Mouse (Mus musculus) frontal cortex, adult 2 months (tissue): ENCODE data around the gene Vmn1r5. TPM values are rescaled to one million over a fixed set of nuclear protein-coding genes. Genes with fewer than 3 reads are reported as not detected.
"Not testable (repeated sequence)": the region's sequence is repeated elsewhere in the genome, so short reads cannot be mapped to it uniquely, and the experiment has no call there.

Source experiments
- DNase-seq, 2 experiments: peaks; one replicate each; pipeline ENCODE4 v3.0.0; 2022; ENCODE audit warnings: low spot score in 1 of 2; ENCODE audit errors: extremely low spot score in 1 of 2
- polyA plus RNA-seq: library from polyadenylated mRNA; depleted of rRNA; stranded (reverse); fragments of >200 nt; gene quantifications from 2 replicates; pipeline ENCODE4 v1.2.3, GENCODE M21; 2012; rRNA removed

Vmn1r5 gene
- not detected in 2 replicates for polyA plus RNA-seq

GRCm38 (mm10) chr6:56969973-56970372 lies at the start of gene Vmn1r5:
Vmn1r5 (plus strand) TSS chr6:56970273.
- DNase-seq: no peak

- no peak for DNase-seq
These were observed 46.7 kb upstream of the Vmn1r5 start for GRCm38 (mm10) chr6:56923331-56923725.

DNA sequence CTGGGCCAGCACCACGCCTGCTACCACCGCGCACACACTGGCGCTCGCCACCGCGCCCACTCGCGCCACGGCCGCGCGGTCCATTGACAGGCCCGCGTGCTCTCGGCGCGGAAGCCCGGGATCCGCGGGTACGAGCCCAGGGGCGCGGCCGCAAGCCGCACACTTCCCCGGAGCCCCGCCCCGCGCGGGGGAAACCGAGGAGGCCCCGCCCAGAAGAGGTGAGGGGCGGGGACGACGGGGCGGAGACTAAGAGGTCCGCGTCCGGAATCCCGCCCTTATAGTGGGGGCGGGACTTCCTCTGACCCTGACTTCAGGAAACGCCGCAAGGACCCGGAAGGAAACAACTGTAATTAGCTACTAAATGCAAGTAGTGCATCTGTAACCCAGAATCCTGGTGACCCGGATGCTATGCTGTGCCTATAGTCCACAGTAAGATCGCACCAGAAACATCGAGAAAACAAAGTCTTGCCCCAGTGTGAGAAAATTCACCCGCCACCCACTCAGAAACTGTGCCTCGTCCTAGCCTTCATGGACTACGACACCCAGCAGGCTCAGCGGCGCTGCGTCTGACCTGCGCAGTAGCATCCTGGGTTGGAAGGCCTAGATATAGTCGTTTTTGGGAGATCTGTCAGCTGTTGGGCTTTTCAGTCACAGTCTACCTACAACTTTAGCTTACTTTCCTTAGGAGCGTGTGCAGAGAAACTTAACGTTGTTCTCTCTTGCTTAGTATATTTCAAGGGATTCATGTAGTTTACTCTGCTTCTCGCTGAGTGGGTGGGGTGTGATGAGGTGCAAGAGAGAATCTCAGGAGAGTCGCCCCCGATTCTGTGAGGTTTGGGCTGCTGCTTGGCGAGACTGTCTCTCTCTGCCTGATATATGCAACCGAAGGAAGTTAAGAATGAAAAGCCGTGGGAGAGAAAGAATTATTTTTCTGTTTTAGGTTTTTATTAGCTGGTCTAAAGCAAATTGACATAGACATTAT lies 46.1 kb upstream of the Vmn1r5 start, which contains the start of the genes Nt5c3 and Vmn1r4:
Nt5c3 (minus strand) TSS at position 207 of the 982 bp plus-strand sequence.
Vmn1r4 (plus strand) TSS at position 290 of the 982 bp plus-strand sequence.
- peak; percentile 94 for DNase-seq

DNA sequence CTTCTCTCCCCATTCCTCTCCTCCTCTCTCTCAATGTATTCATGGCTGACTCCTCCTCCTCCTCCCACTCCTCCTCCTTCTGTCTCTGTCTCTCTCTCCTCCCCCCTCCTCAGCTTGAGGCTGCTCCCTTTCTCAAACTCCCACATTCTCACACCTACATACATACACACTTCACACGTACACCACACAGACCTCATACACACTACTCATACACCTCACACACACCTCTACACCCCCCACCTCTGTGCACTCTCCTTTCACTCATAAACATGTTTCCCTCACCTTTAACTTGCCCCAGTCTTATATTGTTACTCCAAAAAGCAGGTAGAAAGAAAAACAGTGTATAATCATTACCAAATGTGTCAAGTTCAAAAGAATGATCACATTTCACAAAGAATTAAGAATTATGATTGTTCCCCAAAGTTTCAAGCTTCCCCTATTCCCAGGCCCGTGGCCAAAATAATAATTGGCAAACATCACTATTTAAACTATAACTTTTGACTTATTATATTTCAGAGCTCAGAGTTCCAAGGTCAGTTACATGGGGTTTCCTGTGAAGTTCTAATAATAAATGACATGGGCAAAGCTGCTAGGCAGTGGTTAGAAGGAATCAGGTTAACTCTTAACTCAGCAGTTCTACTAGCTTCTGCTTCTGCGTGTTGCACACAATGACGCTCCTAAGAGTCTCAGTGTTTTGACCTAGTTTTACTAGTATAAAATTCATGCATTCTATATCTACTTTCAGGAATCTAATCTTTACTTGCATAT lies 38.2 kb upstream of the Vmn1r5 start:
- DNase-seq: no peak

- no peak for DNase-seq
These were observed 37.6 kb upstream of the Vmn1r5 start for GRCm38 (mm10) chr6:56932464-56932863.

DNA sequence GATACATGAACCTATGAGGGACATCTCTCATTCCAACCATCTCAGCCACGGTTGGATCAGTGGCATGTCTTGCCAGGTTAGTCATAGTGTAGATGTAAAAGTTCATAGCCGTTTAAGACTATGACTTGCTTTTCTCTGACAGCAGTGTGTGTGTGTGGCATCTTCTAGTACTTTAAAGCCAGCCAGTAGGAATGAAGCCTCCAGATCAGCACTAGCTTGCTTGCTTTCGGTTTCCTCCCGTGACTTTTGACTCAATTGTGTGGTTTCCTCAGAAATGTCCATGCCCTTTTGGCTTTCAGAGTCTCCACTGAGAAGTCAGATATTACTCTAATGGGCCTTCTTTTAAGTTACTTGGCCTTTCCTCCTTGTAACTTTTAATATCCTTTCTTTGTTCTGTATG lies 35.7 kb upstream of the Vmn1r5 start:
- DNase-seq: no peak

DNA sequence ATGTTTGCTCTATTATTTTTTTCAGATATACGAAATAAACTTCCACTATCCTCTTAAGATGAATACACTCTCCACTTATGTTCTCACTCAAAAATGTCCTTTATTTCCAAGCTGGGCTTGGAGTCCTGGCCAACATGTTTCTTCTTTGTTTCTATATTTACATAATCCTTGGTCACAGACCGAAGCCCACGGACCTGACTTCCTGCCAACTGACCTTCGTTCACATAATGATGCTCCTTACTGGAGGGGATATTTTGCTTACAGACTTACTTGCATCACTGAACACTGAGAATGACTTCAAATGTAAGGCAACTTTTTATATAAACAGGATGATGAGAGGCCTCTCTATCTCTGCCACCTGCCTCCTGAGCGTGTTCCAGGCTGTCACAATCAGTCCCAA lies 13.6 kb upstream of the Vmn1r5 start:
- no peak for DNase-seq

- no peak for DNase-seq
These were observed 26.9 kb downstream of the Vmn1r5 start, which contains the start of gene Vmn1r6 for GRCm38 (mm10) chr6:56996943-56997342. Vmn1r6 (plus strand) TSS chr6:56997243.

DNA sequence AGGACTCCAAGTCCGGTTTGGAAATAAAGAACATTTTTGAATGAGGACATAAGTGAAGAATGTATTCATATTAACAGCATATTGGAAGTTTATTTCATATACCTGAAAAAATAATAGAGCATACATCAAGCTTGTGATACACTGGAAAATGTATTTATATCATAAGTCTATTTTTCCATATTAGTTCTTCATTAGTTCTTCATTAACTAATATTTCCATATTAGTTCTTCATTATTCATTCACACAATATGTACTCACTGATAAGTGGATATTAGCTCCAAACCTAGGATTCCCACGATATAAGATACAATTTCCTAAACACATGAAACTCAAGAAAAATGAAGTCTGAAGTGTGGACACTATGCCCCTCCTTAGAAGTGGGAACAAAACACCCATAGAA lies 55.2 kb downstream of the Vmn1r5 start, which contains the start of gene Vmn1r7:
Vmn1r7 (minus strand) TSS at position 101 of the 400 bp plus-strand sequence.
- not testable (repeated sequence) for DNase-seq

GRCm38 (mm10) chr6:57031984-57032383 lies 61.9 kb downstream of the Vmn1r5 start, which contains the start of gene Vmn1r8:
Vmn1r8 (plus strand) TSS chr6:57032284.
- no peak for DNase-seq

- DNase-seq: no peak
These were observed 64.6 kb downstream of the Vmn1r5 start for GRCm38 (mm10) chr6:57034674-57035073.

Other genes with a start within 250 kb of the Vmn1r5 start
- 30.2 and 31.8 TPM in 2 replicates for gene Kbtbd2, start 172.5 kb upstream of the Vmn1r5 start, polyA plus RNA-seq
- gene Fkbp9, start 138.2 kb upstream of the Vmn1r5 start, polyA plus RNA-seq: 29.6 and 31.0 TPM in 2 replicates
- 44.5 and 52.0 TPM in 2 replicates for gene Nt5c3, start 46.3 kb upstream of the Vmn1r5 start, polyA plus RNA-seq
- gene Vmn1r4, start 46.3 kb upstream of the Vmn1r5 start, polyA plus RNA-seq: 0.28 and 0.34 TPM in 2 replicates
- gene Vmn1r6, start 27.0 kb downstream of the Vmn1r5 start, polyA plus RNA-seq: not detected in 2 replicates
- gene Vmn1r7, start 55.1 kb downstream of the Vmn1r5 start, polyA plus RNA-seq: not detected in 2 replicates
- gene Vmn1r8, start 62.0 kb downstream of the Vmn1r5 start, polyA plus RNA-seq: not detected in 2 replicates
- not detected in 2 replicates for gene Vmn1r9, start 96.5 kb downstream of the Vmn1r5 start, polyA plus RNA-seq
- not detected in 2 replicates for gene Vmn1r10, start 139.2 kb downstream of the Vmn1r5 start, polyA plus RNA-seq
- gene Vmn1r11, start 163.2 kb downstream of the Vmn1r5 start, polyA plus RNA-seq: not detected in 2 replicates
- gene Vmn1r12, start 186.6 kb downstream of the Vmn1r5 start, polyA plus RNA-seq: not detected in 2 replicates
- gene Vmn1r13, start 233.0 kb downstream of the Vmn1r5 start, polyA plus RNA-seq: not detected in 2 replicates